Mouse (Mus musculus): ENCODE measurements around the gene Ifngr2. TPM values are rescaled to one million over a fixed set of nuclear protein-coding genes. Genes with fewer than 3 reads are reported as not detected.

Gene Ifngr2
- polyA plus RNA-seq, 1 experiment from 2014 or later: 77.9 TPM

DNA sequence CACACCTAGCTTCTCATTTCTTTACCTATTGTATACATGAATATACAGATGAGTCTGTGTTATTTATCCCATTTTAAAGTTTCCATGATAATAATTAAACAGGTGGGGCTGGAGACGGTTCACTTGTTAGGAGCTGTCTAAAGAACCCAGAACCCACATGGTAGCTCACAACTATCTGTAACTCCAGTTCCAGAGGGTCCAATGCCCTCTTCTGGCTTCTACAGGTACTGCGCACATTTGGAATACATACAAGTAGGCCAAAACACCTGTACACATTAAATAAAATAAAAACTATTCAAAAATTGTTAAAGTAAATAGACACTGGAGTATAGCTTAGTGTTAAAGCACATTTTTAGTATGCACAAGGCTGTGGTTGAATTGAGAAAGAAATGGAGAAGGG lies 35.4 kb downstream of the Ifngr2 start:
- Histone ChIP-seq H3K27me3 (ENCODE audit: control insufficient read depth, insufficient read depth, low read length) (no peaks in the 10 kb centered on the region), H3K36me3 (ENCODE audit: control insufficient read depth, insufficient read depth, low read length) (no peaks in the 10 kb centered on the region), H3K9ac (ENCODE audit: low read depth, low read length) (no peak overlapping the region), H3K4me1 (ENCODE audit: control insufficient read depth, insufficient read depth, low read length) (no peaks in the 10 kb centered on the region), H3K4me3 (ENCODE audit: low read depth, low read length) (no peak overlapping the region), H3K9me3 (replicated peaks; ENCODE audit: control insufficient read depth, low read length) (no peaks in the 10 kb centered on the region), H3K27ac (ENCODE audit: low read depth, low read length) (no peak overlapping the region), H3K4me2 (no peak overlapping the region)
- 77% methylated on average over 2 of the region's 2 CpGs for WGBS (ENCODE audit: insufficient replicate concordance)
- ATAC-seq (replicated peaks; ENCODE audit: insufficient number of reproducible peaks, low FRiP score, low TSS enrichment): no peak

DNA sequence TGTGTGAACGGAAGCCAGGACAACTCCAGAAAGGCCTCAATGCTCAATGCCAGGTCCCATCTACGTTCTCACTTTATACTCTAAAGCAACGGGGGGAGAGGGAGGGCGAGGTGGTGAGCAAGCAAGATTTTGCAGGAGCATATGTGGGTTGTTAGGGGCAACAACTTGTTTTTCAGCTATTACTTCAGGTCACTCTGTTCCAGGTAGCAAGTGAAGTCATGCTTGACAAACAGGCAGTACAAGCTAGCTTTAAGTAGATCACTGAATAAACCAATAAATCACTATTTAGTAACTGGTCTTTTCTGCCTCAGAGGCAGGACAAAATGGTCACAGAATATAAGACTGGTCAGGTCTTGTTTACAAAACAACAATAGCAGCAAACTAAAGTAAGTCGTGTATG lies 38.7 kb downstream of the Ifngr2 start:
- no peak overlapping the region for H3K27ac ChIP-seq (ENCODE audit: low read depth, low read length)
- no peaks in the 10 kb centered on the region for H3K9me3 ChIP-seq (replicated peaks; ENCODE audit: control insufficient read depth, low read length)
- no peak overlapping the region for H3K4me2 ChIP-seq
- no peaks in the 10 kb centered on the region for H3K27me3 ChIP-seq (ENCODE audit: control insufficient read depth, insufficient read depth, low read length)
- H3K9ac ChIP-seq (ENCODE audit: low read depth, low read length): no peak overlapping the region
- WGBS (ENCODE audit: insufficient replicate concordance): 85% methylated on average over 5 of the region's 5 CpGs
- H3K4me1 ChIP-seq (ENCODE audit: control insufficient read depth, insufficient read depth, low read length): no peaks in the 10 kb centered on the region
- ATAC-seq (replicated peaks; ENCODE audit: insufficient number of reproducible peaks, low FRiP score, low TSS enrichment): no peak
- no peaks in the 10 kb centered on the region for H3K36me3 ChIP-seq (ENCODE audit: control insufficient read depth, insufficient read depth, low read length)
- H3K4me3 ChIP-seq (ENCODE audit: low read depth, low read length): no peak overlapping the region

DNA sequence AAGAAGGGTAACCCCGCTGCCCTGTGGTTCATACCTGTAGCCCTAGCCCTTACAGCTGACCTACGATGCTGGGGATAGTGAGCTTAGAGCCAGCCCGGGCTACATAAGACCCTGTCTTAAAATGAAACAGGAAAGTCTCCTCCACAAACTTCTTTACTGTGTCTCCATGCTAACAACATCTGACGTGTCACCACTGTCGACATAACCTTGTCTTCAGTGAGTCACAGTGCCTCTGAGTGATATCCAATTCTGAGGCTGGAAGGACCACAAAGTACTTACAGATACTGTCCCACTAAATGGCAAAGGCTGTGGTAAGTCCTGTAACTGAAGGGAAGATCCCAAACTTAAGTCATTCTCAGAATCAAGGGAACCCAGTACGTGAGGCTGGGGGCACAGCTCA lies 39.4 kb downstream of the Ifngr2 start:
- 80% methylated on average over 6 of the region's 6 CpGs for WGBS (ENCODE audit: insufficient replicate concordance)
- Histone ChIP-seq H3K9me3 (replicated peaks; ENCODE audit: control insufficient read depth, low read length) (no peaks in the 10 kb centered on the region), H3K4me3 (ENCODE audit: low read depth, low read length) (no peak overlapping the region), H3K36me3 (ENCODE audit: control insufficient read depth, insufficient read depth, low read length) (no peaks in the 10 kb centered on the region), H3K4me1 (ENCODE audit: control insufficient read depth, insufficient read depth, low read length) (no peaks in the 10 kb centered on the region), H3K4me2 (no peak overlapping the region), H3K27me3 (ENCODE audit: control insufficient read depth, insufficient read depth, low read length) (no peaks in the 10 kb centered on the region), H3K27ac (ENCODE audit: low read depth, low read length) (no peak overlapping the region), H3K9ac (ENCODE audit: low read depth, low read length) (no peak overlapping the region)
- no peak for ATAC-seq (replicated peaks; ENCODE audit: insufficient number of reproducible peaks, low FRiP score, low TSS enrichment)

DNA sequence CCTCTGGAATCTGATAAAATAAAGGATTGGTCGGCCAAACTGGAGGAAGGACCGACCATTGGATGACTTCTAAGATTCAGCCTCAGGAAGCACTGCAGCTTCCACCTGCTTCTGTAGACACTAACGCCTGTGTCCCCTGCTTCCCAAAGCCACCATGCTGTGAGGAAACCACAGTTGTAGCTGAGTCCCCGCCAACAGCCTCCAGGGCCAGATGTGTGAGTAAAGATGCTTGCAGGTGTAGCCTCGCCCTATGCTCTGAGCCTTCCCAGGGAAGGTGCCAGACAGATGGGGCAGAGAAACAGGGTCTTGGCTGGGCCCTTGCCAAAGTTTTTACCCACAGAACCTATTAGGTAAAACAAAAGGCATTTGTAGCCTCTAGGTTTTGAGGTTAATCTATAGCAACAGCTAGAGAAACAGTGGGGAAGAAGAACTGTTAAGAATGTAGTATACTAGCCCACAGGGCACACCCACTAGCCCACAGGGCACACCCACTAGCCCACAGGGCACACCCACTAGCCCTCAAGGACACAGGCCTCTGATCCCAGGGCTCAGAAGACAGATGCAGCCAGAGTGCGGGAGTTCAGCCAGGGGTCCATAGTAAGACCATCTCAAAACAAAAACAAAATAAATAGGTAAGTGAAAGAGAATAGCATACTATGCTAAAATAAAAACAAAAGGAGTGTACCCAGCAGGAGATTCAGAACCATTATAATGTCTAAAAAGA lies 41.0 kb downstream of the Ifngr2 start:
- no peaks in the 10 kb centered on the region for H3K36me3 ChIP-seq (ENCODE audit: control insufficient read depth, insufficient read depth, low read length)
- H3K9ac ChIP-seq (ENCODE audit: low read depth, low read length): no peak overlapping the region
- no peak overlapping the region for H3K4me3 ChIP-seq (ENCODE audit: low read depth, low read length)
- no peak overlapping the region for H3K27ac ChIP-seq (ENCODE audit: low read depth, low read length)
- H3K4me2 ChIP-seq: no peak overlapping the region
- no peaks in the 10 kb centered on the region for H3K27me3 ChIP-seq (ENCODE audit: control insufficient read depth, insufficient read depth, low read length)
- H3K9me3 ChIP-seq (replicated peaks; ENCODE audit: control insufficient read depth, low read length): no peaks in the 10 kb centered on the region
- H3K4me1 ChIP-seq (ENCODE audit: control insufficient read depth, insufficient read depth, low read length): no peaks in the 10 kb centered on the region
- 60% methylated on average over 6 of the region's 6 CpGs for WGBS (ENCODE audit: insufficient replicate concordance)
- ATAC-seq (replicated peaks; ENCODE audit: insufficient number of reproducible peaks, low FRiP score, low TSS enrichment): no peak

DNA sequence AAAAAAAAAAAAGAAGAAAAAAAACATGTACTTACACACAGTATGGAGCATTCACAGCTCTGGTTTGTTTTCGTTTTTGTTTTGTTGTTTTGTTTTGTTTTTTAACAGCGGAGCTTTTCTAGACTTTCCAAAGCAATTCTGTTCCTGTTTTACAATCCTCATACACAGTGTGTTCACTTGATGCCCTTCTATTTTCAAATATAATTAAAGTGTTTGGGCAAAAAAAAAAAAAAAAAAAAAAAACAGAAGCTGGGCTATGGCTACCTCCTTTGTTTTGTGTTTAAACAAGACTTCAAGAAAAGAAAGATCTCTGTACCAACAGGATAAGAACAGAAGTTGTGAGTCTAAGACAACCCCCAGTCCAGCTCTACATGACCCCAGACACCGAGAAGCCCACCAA lies 41.8 kb downstream of the Ifngr2 start:
- Histone ChIP-seq H3K27ac (ENCODE audit: low read depth, low read length) (no peak overlapping the region), H3K9me3 (replicated peaks; ENCODE audit: control insufficient read depth, low read length) (no peaks in the 10 kb centered on the region), H3K9ac (ENCODE audit: low read depth, low read length) (no peak overlapping the region), H3K4me3 (ENCODE audit: low read depth, low read length) (no peak overlapping the region), H3K4me1 (ENCODE audit: control insufficient read depth, insufficient read depth, low read length) (no peaks in the 10 kb centered on the region), H3K4me2 (no peak overlapping the region), H3K36me3 (ENCODE audit: control insufficient read depth, insufficient read depth, low read length) (no peaks in the 10 kb centered on the region), H3K27me3 (ENCODE audit: control insufficient read depth, insufficient read depth, low read length) (no peaks in the 10 kb centered on the region)
- ATAC-seq (replicated peaks; ENCODE audit: insufficient number of reproducible peaks, low FRiP score, low TSS enrichment): no peak
- 87% methylated on average over 3 of the region's 3 CpGs for WGBS (ENCODE audit: insufficient replicate concordance)

DNA sequence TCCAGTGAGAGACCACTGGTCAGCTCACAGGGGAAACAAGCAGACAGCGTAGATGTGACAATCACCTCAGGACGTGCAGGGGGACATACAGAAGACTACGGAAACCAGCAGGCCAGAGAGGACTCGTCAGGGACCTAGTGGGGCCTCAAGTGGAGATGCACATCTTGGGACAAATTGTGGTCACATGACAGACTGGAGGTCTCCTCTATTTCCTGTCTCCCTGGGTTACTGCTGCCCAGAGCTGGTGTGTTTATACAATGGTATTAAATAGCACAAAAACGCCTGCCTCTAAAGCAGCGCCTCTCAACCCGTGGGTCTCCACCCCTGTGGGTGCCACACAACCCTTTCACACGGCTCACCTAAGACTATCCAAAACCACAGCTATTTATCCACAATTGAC lies 45.3 kb downstream of the Ifngr2 start:
- Histone ChIP-seq H3K9ac (ENCODE audit: low read depth, low read length) (no peak overlapping the region), H3K27me3 (ENCODE audit: control insufficient read depth, insufficient read depth, low read length) (no peaks in the 10 kb centered on the region), H3K9me3 (replicated peaks; ENCODE audit: control insufficient read depth, low read length) (no peaks in the 10 kb centered on the region), H3K27ac (ENCODE audit: low read depth, low read length) (no peak overlapping the region), H3K4me1 (ENCODE audit: control insufficient read depth, insufficient read depth, low read length) (peaks cover 2% of the 10 kb centered on the region), H3K36me3 (ENCODE audit: control insufficient read depth, insufficient read depth, low read length) (no peaks in the 10 kb centered on the region), H3K4me3 (ENCODE audit: low read depth, low read length) (no peak overlapping the region), H3K4me2 (no peak overlapping the region)
- ATAC-seq (replicated peaks; ENCODE audit: insufficient number of reproducible peaks, low FRiP score, low TSS enrichment): no peak
- 66% methylated on average over 8 of the region's 8 CpGs for WGBS (ENCODE audit: insufficient replicate concordance)

DNA sequence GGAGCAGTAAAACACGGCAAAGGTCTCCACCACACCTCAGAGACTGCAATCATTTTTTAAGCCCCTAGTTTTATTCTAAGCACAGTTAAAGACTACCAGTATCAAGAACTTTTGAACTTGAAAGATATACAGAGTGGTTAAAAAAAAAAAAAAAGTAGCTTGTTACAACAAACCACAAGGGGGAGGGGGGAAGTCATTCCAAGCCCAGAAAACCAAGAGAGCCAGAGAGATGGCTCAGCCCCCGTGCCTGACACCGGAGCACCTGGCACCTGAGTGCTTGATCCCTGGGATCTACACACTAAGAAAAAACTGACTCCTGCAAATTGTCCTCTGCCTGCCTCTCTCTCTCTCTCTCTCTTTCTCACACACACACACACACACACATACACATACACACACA lies 46.4 kb downstream of the Ifngr2 start:
- ATAC-seq (replicated peaks; ENCODE audit: insufficient number of reproducible peaks, low FRiP score, low TSS enrichment): no peak
- Histone ChIP-seq H3K4me3 (ENCODE audit: low read depth, low read length) (no peak overlapping the region), H3K9me3 (replicated peaks; ENCODE audit: control insufficient read depth, low read length) (no peaks in the 10 kb centered on the region), H3K27me3 (ENCODE audit: control insufficient read depth, insufficient read depth, low read length) (no peaks in the 10 kb centered on the region), H3K36me3 (ENCODE audit: control insufficient read depth, insufficient read depth, low read length) (no peaks in the 10 kb centered on the region), H3K27ac (ENCODE audit: low read depth, low read length) (no peak overlapping the region), H3K4me1 (ENCODE audit: control insufficient read depth, insufficient read depth, low read length) (peaks cover 2% of the 10 kb centered on the region), H3K4me2 (no peak overlapping the region), H3K9ac (ENCODE audit: low read depth, low read length) (no peak overlapping the region)
- 80% methylated on average over 3 of the region's 3 CpGs for WGBS (ENCODE audit: insufficient replicate concordance)

DNA sequence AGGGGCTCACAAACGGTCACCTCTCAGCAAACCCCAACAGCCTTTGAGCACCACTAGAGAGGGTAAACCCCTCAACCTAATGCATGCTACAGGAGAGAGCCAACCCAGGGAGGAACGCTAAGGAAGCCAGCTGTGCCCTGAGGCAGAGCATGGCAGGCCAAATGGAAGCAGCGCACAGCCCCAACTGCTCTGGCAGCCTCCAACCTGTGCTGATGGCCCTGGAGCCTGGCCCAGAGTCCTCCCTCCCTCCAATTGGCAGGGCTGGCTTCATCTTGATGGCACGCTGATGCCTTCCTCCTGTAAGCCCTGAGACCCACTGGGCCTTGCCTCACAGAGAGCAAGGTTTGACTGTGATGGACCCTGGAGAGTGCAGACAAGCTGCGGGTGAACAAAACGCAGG lies 48.2 kb downstream of the Ifngr2 start:
- no peak overlapping the region for H3K9ac ChIP-seq (ENCODE audit: low read depth, low read length)
- no peak overlapping the region for H3K27ac ChIP-seq (ENCODE audit: low read depth, low read length)
- no peak for ATAC-seq (replicated peaks; ENCODE audit: insufficient number of reproducible peaks, low FRiP score, low TSS enrichment)
- WGBS (ENCODE audit: insufficient replicate concordance): 80% methylated on average over 6 of the region's 6 CpGs
- H3K9me3 ChIP-seq (replicated peaks; ENCODE audit: control insufficient read depth, low read length): no peaks in the 10 kb centered on the region
- no peaks in the 10 kb centered on the region for H3K36me3 ChIP-seq (ENCODE audit: control insufficient read depth, insufficient read depth, low read length)
- peaks cover 3% of the 10 kb centered on the region; the same call in 1 of the 2 replicates for H3K27me3 ChIP-seq (ENCODE audit: control insufficient read depth, insufficient read depth, low read length)
- no peak overlapping the region for H3K4me2 ChIP-seq
- H3K4me3 ChIP-seq (ENCODE audit: low read depth, low read length): no peak overlapping the region
- H3K4me1 ChIP-seq (ENCODE audit: control insufficient read depth, insufficient read depth, low read length): peaks cover 2% of the 10 kb centered on the region

DNA sequence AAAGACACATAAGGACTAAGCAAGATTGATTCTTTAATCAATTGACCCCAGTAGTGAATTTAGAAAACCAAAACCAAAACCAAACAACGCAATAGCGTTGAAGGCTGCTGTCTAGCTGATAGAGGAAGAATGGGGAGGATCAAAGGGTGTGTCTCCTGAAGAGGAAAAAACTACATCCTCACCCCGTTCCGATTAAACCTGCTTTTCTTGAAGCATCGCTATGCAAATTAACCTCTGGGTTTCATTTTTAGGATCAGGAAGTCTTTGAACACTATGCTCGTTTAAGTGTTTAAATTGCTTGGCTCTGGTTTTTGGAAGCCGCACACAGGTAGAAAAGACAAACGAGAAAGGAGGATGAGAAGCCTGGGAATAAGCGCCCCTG lies 49.5 kb downstream of the Ifngr2 start:
- Histone ChIP-seq H3K4me1 (ENCODE audit: control insufficient read depth, insufficient read depth, low read length) (peaks cover 2% of the 10 kb centered on the region), H3K9ac (ENCODE audit: low read depth, low read length) (no peak overlapping the region), H3K4me2 (peak overlapping the region; percentile 92), H3K4me3 (ENCODE audit: low read depth, low read length) (peak overlapping the region; percentile 61), H3K27ac (ENCODE audit: low read depth, low read length) (no peak overlapping the region), H3K36me3 (ENCODE audit: control insufficient read depth, insufficient read depth, low read length) (no peaks in the 10 kb centered on the region), H3K9me3 (replicated peaks; ENCODE audit: control insufficient read depth, low read length) (no peaks in the 10 kb centered on the region), H3K27me3 (ENCODE audit: control insufficient read depth, insufficient read depth, low read length) (peaks cover 3% of the 10 kb centered on the region; the same call in 1 of the 2 replicates)
- 17% methylated on average over 9 of the region's 9 CpGs for WGBS (ENCODE audit: insufficient replicate concordance)
- no peak for ATAC-seq (replicated peaks; ENCODE audit: insufficient number of reproducible peaks, low FRiP score, low TSS enrichment)
